Mouse (Mus musculus): ENCODE measurements at regions not wholly inside any gene's neighbourhood (a gene's known extent, or its start where the extent isn't known, plus 50 kb on each side); places are given as distances from the start of the nearest gene placed in this dataset.

GRCm38 (mm10) chr2:71644038-71644470 is 97.5 kb upstream of the Dlx2 start:
- peak; percentile 39 to 77 for DNase-seq

DNA sequence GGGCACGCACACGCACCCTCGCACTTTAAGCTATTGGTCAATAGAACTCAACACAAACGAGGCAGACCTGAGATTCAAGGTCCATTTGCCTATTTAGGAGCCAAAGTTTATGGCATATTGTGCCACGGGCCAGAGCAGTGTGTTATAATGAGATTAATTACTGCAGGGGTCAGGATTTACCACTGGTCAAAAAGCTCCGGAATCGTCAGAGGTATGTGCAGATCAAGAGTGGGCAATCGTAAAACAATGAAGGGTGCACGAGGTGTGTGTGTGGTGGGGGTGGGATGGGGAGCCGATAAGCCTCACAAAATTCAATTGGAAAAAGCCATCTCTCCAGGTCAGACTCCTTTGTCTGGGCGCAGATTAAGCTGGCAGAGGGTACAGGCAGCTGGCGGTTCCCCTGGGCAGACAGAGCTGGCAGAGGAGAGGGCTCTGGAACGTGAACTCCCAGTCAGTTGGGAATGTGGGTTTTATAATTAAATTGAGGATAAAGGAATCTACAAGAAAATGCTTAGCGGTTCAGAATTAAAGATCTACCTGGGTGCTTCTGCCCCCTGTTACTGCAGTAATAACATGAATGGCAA is 97.4 kb upstream of the Itga6 start:
- DNase-seq = no peak

DNA sequence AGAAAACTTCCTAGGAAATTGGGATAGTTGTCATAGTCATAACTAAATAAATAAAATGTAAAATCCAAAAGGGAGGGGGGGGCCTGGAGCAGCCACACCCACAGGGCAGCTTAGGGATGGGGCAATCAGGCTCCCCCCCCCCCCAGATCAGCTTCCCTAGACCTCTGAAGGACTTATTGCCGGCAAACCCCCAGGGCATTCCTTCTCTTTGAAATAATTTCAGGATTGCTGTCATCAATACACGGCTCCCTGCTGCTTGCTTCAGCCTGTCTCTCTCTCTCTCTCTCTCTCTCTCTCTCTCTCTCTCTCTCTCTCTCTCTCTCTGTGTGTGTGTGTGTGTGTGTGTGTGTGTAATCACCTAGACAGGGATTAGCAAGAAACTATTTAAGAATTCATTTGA is 93.8 kb upstream of the Itga6 start:
- no peak for DNase-seq

GRCm38 (mm10) chr2:71652261-71652801 is 93.1 kb upstream of the Itga6 start:
- DNase-seq = peak; percentile 69

DNA sequence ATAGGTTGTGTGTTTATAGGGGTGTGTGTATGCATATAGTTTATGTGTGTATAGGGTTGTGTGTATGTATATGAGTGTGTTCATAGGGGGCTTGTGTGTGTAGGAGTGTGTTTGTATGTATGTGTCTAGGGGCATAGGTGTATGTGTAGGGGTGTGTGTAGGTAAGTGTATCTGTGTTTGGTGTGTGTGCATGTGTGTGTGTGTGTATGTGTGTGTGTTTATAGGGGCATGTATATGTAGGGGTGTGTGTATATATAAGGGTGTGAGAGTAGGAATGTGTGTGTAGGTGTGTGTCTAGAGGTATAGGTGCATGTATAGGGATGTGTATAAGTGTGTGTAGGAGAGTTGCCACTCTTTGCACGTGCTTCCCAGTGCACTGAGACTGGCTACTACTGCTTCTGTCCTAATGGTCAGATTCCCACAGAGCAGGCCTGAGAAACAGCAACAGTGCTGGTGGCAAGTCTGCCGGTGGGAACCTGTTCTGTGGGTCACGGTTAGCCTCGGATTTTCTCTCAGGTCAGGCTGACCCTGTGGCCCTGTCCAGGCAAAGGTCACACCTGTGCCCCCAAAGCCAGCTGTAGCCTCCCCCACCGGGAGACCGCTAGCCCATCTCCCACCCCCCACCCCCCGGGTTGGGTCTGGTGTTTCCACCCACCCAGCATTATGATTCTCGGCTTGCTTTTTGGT is 90.5 kb upstream of the Itga6 start:
- no peak for DNase-seq

DNA sequence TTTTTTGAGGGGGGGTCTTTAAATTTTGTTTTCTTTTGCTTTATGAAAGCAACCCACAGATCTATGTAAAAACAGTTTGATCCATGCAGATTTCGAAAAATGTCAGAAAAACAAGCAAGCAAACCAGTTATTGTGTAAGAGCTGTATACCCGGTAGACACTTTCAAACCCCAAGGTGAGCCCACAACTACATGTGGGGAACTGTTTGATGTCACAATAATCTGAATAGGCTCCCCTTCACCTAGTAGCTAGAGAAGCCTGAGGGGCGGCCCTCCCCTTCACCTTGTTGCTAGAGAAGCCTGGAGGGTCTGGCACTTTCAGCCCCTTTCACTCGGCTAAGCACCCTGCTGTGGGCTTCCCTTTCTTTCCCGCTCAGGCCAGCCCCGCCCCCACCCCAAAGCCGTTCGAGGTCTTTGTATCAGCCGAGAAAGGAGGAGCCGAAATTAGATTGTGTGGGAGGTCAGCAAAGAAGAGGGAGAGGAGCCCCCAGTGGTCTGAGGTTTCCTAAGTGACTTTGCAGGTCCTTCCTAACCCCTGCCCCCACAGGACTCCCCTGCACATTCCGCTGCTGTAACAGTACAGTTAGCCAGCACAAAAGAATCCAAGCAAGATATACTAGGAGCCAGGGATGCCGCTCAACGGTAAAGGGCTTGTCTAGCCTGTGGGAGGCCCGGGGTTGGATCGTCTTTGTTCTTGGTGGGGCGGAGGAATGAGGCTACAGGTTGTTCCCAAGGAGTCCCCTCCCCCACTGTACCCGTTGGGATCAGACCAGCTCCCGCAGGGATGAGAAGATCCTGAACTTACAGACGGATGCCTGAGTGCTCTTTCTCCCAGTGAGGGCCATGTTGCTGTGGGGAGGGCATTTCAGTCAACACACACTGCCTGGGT is 89.7 kb upstream of the Itga6 start:
- DNase-seq = no peak

- no peak for DNase-seq
Observed at GRCm38 (mm10) chr2:71656611-71657244, 88.7 kb upstream of the Itga6 start.

DNA sequence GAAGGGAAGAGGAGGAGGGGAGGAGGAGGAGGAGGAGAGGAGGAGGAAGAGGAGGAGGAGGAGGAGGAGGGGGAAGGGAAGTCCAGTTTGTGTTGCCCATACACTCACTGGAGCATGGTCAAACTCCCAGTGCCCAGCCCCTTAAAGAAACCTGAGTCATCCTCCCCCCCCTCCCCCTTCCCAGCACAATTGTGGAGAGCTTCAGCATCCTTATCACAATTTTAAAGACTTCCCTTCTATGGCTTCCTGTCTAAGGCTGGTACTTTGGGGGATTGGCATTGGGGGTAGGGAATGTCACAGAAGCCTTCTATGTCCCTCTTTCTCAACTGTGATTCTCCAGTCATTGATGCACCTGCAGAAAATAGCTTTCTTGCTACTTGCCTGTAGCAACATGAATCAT is 84.0 kb upstream of the Itga6 start:
- DNase-seq = no peak

GRCm38 (mm10) chr2:71661986-71662385 is 83.4 kb upstream of the Itga6 start:
- no peak for DNase-seq

GRCm38 (mm10) chr2:71663453-71663852 is 82.0 kb upstream of the Itga6 start:
- DNase-seq = no peak

DNA sequence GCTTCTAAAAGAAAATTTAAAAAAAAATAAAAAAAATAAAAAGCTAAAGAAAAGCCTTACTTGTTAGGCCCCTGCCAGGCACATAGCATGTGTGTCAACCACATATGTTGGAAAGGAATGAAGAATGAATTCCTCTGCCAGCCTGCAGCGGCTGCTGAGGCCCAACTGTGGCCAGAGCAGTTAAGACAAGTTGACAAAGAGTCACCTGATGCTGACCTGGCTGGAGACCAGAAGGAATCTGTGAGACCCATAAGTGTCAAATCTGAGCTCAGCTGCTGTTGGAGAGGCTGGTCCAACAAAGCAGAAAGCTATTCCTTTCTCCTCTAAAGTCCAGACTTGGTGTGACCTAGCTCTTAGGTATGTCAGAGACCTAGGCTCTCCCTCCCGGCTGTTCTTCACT is 78.5 kb upstream of the Itga6 start:
- DNase-seq = peak in 1 of 2 experiments; percentile 51

- no peak for DNase-seq
Observed at GRCm38 (mm10) chr2:71667746-71668145, 77.7 kb upstream of the Itga6 start.

GRCm38 (mm10) chr2:71670228-71670790 is 75.1 kb upstream of the Itga6 start:
- no peak for DNase-seq

GRCm38 (mm10) chr2:71670882-71671281 is 74.5 kb upstream of the Itga6 start:
- DNase-seq = peak; percentile 63 to 86

DNA sequence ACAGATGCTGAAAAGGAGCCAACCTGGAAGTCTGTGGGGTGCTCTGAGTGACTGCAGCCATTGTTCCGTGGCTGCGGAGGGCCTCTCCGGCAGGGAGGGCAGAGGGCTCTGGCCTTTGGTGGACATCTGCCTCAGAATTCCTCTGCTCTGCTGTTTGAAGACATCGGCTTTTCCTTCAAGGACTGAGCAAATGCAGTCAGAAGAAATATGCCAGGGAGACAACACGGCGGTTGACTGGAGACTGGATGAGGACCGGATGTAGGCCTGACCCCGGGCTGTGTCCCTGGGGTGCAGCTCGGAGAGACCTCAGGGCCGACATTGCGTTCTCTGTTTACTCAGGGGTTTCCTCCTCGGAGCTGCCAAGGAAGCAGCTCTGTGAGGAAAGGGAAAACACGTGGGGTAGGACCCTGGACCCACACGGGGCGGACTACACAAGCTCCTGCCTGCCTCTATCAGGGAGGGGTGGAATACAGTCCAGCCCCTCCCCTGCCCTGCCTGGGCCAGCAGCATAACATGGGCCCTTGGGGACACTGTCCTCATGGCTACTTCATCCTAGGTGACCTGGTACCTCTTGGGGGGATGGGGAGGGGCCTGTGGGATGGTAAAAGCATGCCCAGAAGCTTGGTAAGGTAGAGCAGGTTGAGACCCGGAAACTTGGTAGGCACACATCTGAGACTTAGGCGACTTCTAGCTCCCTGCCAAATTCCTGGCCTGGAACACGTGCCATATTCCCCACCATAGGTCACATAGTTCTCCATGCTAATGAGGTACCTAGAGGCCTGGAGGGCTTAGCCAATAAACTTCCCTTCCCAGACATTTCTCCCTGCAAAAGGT is 72.1 kb upstream of the Itga6 start:
- DNase-seq = peak; percentile 79 to 91

DNA sequence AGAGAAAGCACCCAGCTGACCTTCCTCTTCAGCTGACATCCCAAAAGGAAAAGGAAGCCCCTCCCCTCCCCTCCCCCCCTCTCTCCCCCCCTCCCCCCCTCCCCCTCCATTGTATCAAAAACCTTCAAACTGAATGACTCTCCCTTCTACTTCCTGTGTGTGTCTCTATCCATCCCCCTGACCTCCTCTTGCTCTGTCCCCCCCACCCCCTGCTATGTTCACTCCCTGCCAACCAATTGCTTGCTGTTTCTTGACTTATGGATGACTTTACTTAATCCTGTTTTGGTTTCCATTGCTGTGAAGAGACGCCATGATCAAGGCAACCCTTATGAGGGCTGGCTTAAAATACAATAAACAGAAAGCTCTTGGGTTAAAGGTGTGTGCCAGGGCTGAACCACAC is 64.7 kb upstream of the Itga6 start:
- no peak for DNase-seq

DNA sequence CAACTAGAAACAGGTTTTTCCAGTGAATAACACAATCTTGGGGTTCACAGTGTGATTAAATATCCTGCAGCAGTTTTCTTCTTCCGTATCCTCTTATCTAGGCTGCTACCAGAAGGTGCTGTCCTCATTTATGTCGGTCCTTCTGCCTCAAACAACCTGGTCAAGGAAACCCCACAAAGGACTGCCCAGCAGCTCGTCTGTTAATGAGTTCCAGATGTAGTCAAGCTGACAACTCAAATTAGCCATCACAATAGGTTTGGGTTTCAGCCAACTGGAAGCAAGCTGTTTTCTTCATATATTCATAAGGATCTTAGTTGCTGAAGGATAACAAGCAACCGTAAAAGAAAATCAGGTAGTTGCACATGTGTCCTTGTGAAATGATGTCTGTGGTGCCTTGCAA is 64.3 kb upstream of the Itga6 start:
- no peak for DNase-seq

DNA sequence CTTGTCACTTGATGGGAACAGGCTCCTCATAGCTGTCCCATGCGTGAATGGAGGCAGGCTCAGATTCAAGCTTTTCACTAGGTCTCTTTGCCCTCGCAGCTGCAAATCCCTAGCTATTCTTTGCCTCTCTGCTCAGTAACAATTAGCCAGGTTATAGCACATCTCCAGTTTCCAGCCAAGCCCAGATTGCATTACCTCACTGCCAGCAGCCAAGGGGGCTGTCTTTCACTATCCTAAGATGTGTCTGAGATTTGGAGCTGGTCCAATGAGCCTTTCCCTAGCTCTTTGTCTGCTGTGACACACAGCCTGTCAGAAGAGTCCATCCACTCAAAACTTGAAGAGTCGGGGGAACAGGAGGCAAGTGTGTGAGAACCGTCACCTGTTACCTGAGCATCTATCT is 62.0 kb upstream of the Itga6 start:
- no peak for DNase-seq

DNA sequence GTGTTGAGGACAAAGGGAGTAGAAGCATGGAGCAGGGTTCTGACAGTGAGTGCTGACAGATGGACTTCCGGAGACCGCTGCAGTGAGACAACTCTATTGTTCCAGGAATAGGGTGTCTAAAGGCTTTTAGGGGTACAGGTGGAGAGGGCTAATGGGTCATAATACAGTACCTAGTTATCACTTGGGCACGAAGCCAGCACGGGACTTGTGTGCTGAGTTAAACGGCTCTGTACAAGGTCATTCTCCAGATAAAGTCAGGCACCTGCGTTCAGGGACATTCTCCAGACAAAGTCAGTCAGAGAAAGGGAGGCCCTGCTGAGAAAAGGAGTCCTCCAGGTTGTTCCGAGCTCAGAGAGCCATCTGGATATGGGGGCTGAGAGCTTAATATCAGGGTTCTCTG is 60.2 kb upstream of the Itga6 start:
- DNase-seq = peak in 1 of 2 experiments; percentile 21

DNA sequence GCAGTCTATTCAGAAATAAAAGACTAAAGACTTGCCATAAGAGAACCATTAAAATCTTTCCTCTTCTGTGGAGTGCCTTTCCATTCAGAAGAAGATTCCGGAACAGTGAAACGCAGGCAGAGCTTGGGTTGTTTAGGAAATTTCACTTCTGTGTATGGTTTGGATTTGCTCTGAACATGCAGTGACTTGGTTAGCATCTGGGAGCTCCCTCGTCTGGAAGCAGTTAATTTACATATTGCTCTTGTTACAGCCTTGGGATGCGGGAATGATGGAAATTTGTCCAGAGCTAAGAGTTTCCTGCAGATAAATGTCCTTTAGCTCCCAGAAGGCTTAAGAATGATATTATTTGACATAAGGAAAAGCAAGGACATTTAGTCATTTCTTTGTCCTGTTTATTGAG is 56.4 kb upstream of the Itga6 start:
- DNase-seq = no peak

DNA sequence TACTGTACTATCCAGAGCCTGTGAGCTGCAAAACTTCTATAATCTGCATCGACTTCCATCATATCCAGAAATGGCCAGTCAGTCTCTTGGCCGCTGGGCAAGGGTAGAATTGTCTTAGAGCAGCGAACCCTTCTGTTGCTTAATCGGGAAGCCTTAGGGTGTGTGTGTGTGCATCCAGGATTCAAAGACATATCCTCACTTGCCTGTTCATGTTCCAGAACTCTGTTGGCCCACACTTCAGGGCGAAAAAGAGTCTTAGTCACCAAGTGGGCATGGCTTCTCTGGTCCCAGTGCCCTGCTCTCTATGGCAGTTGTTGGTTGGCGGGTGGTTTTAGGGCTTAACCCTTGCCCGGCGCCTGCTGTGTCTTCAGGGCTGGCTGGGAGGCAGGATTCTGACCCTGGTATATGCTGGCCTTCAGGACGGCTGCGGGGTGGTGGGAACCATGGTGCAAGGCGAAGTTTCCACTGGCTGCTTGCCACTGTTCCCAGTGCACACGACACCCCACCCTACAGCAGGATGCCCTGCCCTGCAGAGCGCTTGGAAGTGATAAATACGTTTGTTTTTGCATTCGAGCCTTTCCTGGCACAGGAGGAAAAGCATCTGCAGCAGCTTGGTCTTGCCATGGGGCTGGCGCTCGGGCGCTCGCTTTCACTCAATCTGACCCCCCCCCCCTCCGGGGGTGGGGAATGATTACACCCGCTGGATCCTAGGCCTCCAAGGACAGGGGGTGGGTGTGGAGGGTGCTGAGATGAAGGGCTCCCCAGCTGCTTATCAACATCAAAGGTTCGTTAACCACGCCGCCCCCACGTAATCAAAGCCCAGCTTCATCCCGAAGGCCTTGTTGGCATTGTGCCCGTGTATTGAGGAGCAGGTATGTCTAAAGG is 54.9 kb upstream of the Itga6 start:
- peak; percentile 70 to 85 for DNase-seq
